Mouse (Mus musculus) testis, adult 2 months (tissue): ENCODE results near the gene Hyal2.

ENCODE experiments used
- CTCF ChIP-seq: fragments of 200-500 bp; IDR thresholded peaks from 2 replicates; pipeline ENCODE4 v1.5.1; 2012; ENCODE audit warnings: low read depth, mild to moderate bottlenecking, inconsistent platforms, low read length, moderate library complexity; ENCODE audit not compliant: control insufficient read depth, insufficient read depth, insufficient replicate concordance
- POLR2A ChIP-seq: fragments of 200-500 bp; IDR thresholded peaks from 2 replicates; pipeline ENCODE4 v1.6.1; 2012; ENCODE audit warnings: low read depth, mild to moderate bottlenecking, inconsistent platforms, low read length, moderate library complexity; ENCODE audit not compliant: control insufficient read depth

DNA sequence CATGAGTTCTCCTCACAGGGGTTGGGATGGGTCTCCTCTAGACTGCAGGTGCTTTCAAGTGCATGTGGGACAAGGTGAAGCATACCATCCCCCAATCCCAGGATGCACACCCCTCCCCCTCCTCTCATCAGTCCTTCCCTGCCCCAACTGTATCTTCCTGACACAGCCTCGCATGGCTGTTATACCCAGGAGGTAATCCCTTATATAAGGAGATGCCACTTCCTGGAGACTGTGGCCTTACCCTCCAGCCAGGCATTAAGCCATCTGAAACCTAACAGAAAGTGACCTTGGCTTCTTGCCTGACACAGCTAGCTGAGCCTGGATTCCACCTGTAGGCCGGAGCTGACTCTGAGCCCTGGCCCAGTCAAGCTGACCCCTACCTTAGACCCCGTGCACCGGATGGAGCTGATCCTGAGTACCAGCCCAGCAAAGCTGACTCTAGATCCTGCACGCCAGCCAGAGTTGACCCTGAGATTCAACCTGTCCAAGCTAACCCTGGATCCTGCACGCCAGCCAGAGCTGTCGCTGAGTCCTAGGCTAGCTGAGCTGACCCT lies 14.8 kb downstream of the Hyal2 start:
- TF ChIP-seq POLR2A (no peak), CTCF (no peak)
